In genomic region chr17:86957239-86957638, GRCm38 (mm10) we compare ENCODE assay signal across 34 mouse cellular contexts. TPM values are rescaled to one million over a fixed set of nuclear protein-coding genes. Genes with fewer than 3 reads are reported as not detected.
A peak's percentile ranks its signal among the peaks of the same experiment; 100 is the strongest.
DNase-seq lines count a peak whose midpoint lies in the region; ATAC-seq and TF ChIP-seq lines count a peak whose summit lies in the region.
"Had no signal": no experiment of that assay in that cellular context is flagged by ENCODE, and none has a peak within 500 bp of the region (broad histone marks: within the 10 kb centered on the region; RNA-seq: fewer than 3 reads in every experiment).

No protein-coding gene starts in this region.

- whole genome bisulfite sequencing in heart, embryonic 11.5 days (ENCODE audit: insufficient replicate concordance), result 75% methylated on average over 5 of the region's 5 CpGs
- WGBS in heart, embryonic 14.5 days, result 78% methylated on average over 5 of the region's 5 CpGs
- WGBS in heart, adult 2 months, result 81% methylated on average over 5 of the region's 5 CpGs

- TF ChIP-seq POLR2A in heart, adult 2 months (IDR thresholded peaks at IDR 0.05; ENCODE audit: insufficient read depth, low read depth, low read length), result no peak

- no peaks in the 10 kb centered on the region for H3K9me3 ChIP-seq in heart, embryonic 11.5 days (replicated peaks; ENCODE audit: control insufficient read depth, low read length)
- peaks cover 4% of the 10 kb centered on the region; the same call in 1 of the 2 replicates for H3K9me3 ChIP-seq in heart, embryonic 14.5 days (ENCODE audit: control insufficient read depth, low read length)
- H3K9me3 ChIP-seq: embryonic facial prominence, embryonic 10.5 days; embryonic facial prominence, embryonic 13.5 days; forebrain, embryonic 12.5 days; forebrain, embryonic 15.5 days; hindbrain, embryonic 13.5 days; intestine, embryonic 15.5 days; kidney, embryonic 15.5 days had no signal

- no peaks in the 10 kb centered on the region for H3K27me3 ChIP-seq in heart, embryonic 11.5 days (ENCODE audit: control insufficient read depth, insufficient read depth, low read length)
- H3K27me3 ChIP-seq in heart, embryonic 14.5 days (ENCODE audit: control insufficient read depth, insufficient read depth, low read length), result no peaks in the 10 kb centered on the region
- no peaks in the 10 kb centered on the region for H3K27me3 ChIP-seq in heart, adult 2 months (ENCODE audit: control insufficient read depth, insufficient read depth, low read length)
- H3K27me3 ChIP-seq: embryonic facial prominence, embryonic 13.5 days; forebrain, embryonic 12.5 days; forebrain, embryonic 15.5 days; hindbrain, embryonic 13.5 days; intestine, embryonic 15.5 days; kidney, embryonic 15.5 days had no signal

- no peak for ATAC-seq in heart, embryonic 11.5 days (replicated peaks; ENCODE audit: insufficient number of reproducible peaks, low FRiP score, low TSS enrichment)
- ATAC-seq in heart, embryonic 14.5 days (ENCODE audit: insufficient number of reproducible peaks, insufficient read depth, low FRiP score, low read depth), result no peak
- ATAC-seq: forebrain, embryonic 15.5 days; hindbrain, embryonic 16.5 days; intestine, embryonic 15.5 days had no signal

- H3K27ac ChIP-seq in heart, embryonic 11.5 days (ENCODE audit: low read depth, low read length), result peak overlapping the region; percentile 55; the same call in 1 of the 2 replicates
- peak overlapping the region; percentile 55 to 81 for H3K27ac ChIP-seq in heart, embryonic 14.5 days (replicated peaks in 1 of 2; ENCODE audit: control insufficient read depth in 1 of 2, insufficient read depth in 1 of 2, low read depth in 2 of 2, low read length in 2 of 2)
- no peak overlapping the region; the same call in 1 of the 2 replicates for H3K27ac ChIP-seq in heart, adult 2 months
- H3K27ac ChIP-seq: embryonic facial prominence, embryonic 10.5 days; embryonic facial prominence, embryonic 13.5 days; forebrain, embryonic 12.5 days; forebrain, embryonic 15.5 days; hindbrain, embryonic 13.5 days; intestine, embryonic 15.5 days; kidney, embryonic 15.5 days had no signal

- intact Hi-C loops in heart, adult 2 months (cut with DNase I), result no loop called here

- H3K4me1 ChIP-seq in heart, embryonic 11.5 days (ENCODE audit: control insufficient read depth, insufficient read depth, low read length), result peaks cover 40% of the 10 kb centered on the region
- peaks cover 28 to 32% of the 10 kb centered on the region in 2 experiments for H3K4me1 ChIP-seq in heart, embryonic 14.5 days (ENCODE audit: control insufficient read depth in 2 of 2, insufficient read depth in 2 of 2, low read length in 2 of 2)
- H3K4me1 ChIP-seq in heart, adult 2 months (ENCODE audit: control insufficient read depth, insufficient read depth, low read length), result peaks cover 2% of the 10 kb centered on the region

- no peak overlapping the region for H3K9ac ChIP-seq in heart, embryonic 11.5 days (ENCODE audit: low read depth, low read length)
- no peak overlapping the region for H3K9ac ChIP-seq in heart, embryonic 14.5 days (ENCODE audit: low read length)
- H3K9ac ChIP-seq in heart, adult 2 months (ENCODE audit: low read depth, low read length), result no peak overlapping the region
- H3K9ac ChIP-seq: embryonic facial prominence, embryonic 13.5 days; forebrain, embryonic 12.5 days; forebrain, embryonic 15.5 days; hindbrain, embryonic 13.5 days; intestine, embryonic 15.5 days; kidney, embryonic 15.5 days had no signal

- no peak for TF ChIP-seq CTCF in heart, adult 2 months (IDR thresholded peaks at IDR 0.05)

- H3K36me3 ChIP-seq in heart, embryonic 11.5 days (ENCODE audit: control insufficient read depth, insufficient read depth, low read length), result no peaks in the 10 kb centered on the region
- H3K36me3 ChIP-seq in heart, embryonic 14.5 days (ENCODE audit: control insufficient read depth, insufficient read depth, low read length), result no peaks in the 10 kb centered on the region
- H3K36me3 ChIP-seq in heart, adult 2 months (ENCODE audit: control insufficient read depth, insufficient read depth, low read length), result no peaks in the 10 kb centered on the region
- H3K36me3 ChIP-seq: embryonic facial prominence, embryonic 10.5 days; embryonic facial prominence, embryonic 13.5 days; forebrain, embryonic 12.5 days; forebrain, embryonic 15.5 days; hindbrain, embryonic 13.5 days; intestine, embryonic 15.5 days; kidney, embryonic 15.5 days had no signal

- H3K4me2 ChIP-seq in heart, embryonic 11.5 days, result no peak overlapping the region
- peak overlapping the region; percentile 37 for H3K4me2 ChIP-seq in heart, embryonic 14.5 days (ENCODE audit: low read length)
- H3K4me2 ChIP-seq: embryonic facial prominence, embryonic 13.5 days; forebrain, embryonic 12.5 days; forebrain, embryonic 15.5 days; hindbrain, embryonic 13.5 days; intestine, embryonic 15.5 days; kidney, embryonic 15.5 days had no signal

- no peak for DNase-seq in heart, adult 11 months
- no peak for DNase-seq in heart, adult 2 months
- DNase-seq in A20 (ENCODE audit: low read depth, low spot score), result peak; percentile 75
- no peak for DNase-seq in layer of hippocampus, postnatal 10 days (ENCODE audit: low spot score in 2 of 2)
- DNase-seq: adrenal gland, adult 8-10 months; adrenal gland, postnatal 25 days; cerebellum, adult 11-12 months; cerebellum, adult 8-10 months; cerebellum, postnatal 10 days; cerebellum, postnatal 36 days; embryo, embryonic 11 days; gastrocnemius, postnatal 25 days; kidney, adult 11 months; kidney, adult 8-10 months had no signal

- H3K4me3 ChIP-seq in heart, embryonic 11.5 days (ENCODE audit: low read depth, low read length), result no peak overlapping the region
- no peak overlapping the region for H3K4me3 ChIP-seq in heart, embryonic 14.5 days (ENCODE audit: control insufficient read depth in 1 of 2, insufficient read depth in 1 of 2, low read depth in 1 of 2, low read length in 2 of 2)
- no peak overlapping the region for H3K4me3 ChIP-seq in heart, adult 2 months
- H3K4me3 ChIP-seq: embryonic facial prominence, embryonic 10.5 days; embryonic facial prominence, embryonic 13.5 days; erythroblast, embryonic 14.5 days; forebrain, embryonic 12.5 days; forebrain, embryonic 15.5 days; hindbrain, embryonic 13.5 days; intestine, embryonic 15.5 days; kidney, embryonic 15.5 days had no signal

- TF ChIP-seq EP300 in heart, adult 2 months (IDR thresholded peaks at IDR 0.05; ENCODE audit: insufficient read depth, low read depth, low read length), result no peak

- no peaks in the 10 kb centered on the region for H3K79me2 ChIP-seq in heart, adult 2 months (replicated peaks; ENCODE audit: control insufficient read depth, insufficient read depth, low read length)

RNA-seq across cellular contexts. Expression of gene Rhoq, which starts 5.6 kb away (rescaled TPM):
- 21.9 and 24.7 TPM in 2 replicates for polyA plus RNA-seq in heart, embryonic 11.5 days (2014; fragmentation: Nextera tagmentation; extraction: Ambion mirVana)
- 28.0 and 33.5 TPM in 2 replicates for polyA plus RNA-seq in heart, embryonic 14.5 days (2014; fragmentation: Nextera tagmentation; extraction: Ambion mirVana)
- total RNA-seq in heart, adult 2 months (2021), result 100 to 1,000 TPM; 119 to 138 TPM
- 70.7 and 118 TPM in 2 replicates for polyA plus RNA-seq in heart, adult 2 months (2012; rRNA removed)
- total RNA-seq in layer of hippocampus, postnatal 10 days (2021), result 10 to 100 TPM; 38.6 to 39.4 TPM

RNA-seq across cellular contexts. Expression of gene Atp6v1e2, which starts 9.5 kb away (rescaled TPM):
- polyA plus RNA-seq in heart, embryonic 11.5 days (2014; fragmentation: Nextera tagmentation; extraction: Ambion mirVana), result not detected in 2 replicates
- polyA plus RNA-seq in heart, embryonic 14.5 days (2014; fragmentation: Nextera tagmentation; extraction: Ambion mirVana), result not detected in 2 replicates
- total RNA-seq in heart, adult 2 months (2021), result not detected
- polyA plus RNA-seq in heart, adult 2 months (2012; rRNA removed), result not detected in 2 replicates
- under 1 TPM in 1 of 2 experiments, not detected in 1; 0.37 TPM for total RNA-seq in layer of hippocampus, postnatal 10 days (2021)
- total RNA-seq: adrenal gland, adult 8-10 months; adrenal gland, postnatal 25 days; ES-E14; gastrocnemius, adult 8-10 months; gastrocnemius, postnatal 25 days; hematopoietic stem cell, adult 5-6 weeks had no signal
- polyA plus RNA-seq: activated CD4-positive, CD25-positive, alpha-beta regulatory T cell, adult 4 months; brain, embryonic 14.5 days; C2C12; CD4-positive, CD25-positive, alpha-beta regulatory T cell, adult 4 months; cortical plate, adult 2 months; embryonic facial prominence, embryonic 10.5 days; embryonic facial prominence, embryonic 13.5 days; erythroblast, embryonic 14.5 days; forebrain, embryonic 12.5 days; forebrain, embryonic 15.5 days; heart, postnatal 0 days; hindbrain, embryonic 13.5 days; intestine, embryonic 15.5 days; kidney, embryonic 15.5 days had no signal

RNA-seq across cellular contexts. Expression of gene Tmem247, which starts 40.1 kb away (rescaled TPM):
- polyA plus RNA-seq in heart, embryonic 11.5 days (2014; fragmentation: Nextera tagmentation; extraction: Ambion mirVana), result not detected in 2 replicates
- not detected in 2 replicates for polyA plus RNA-seq in heart, embryonic 14.5 days (2014; fragmentation: Nextera tagmentation; extraction: Ambion mirVana)
- not detected for total RNA-seq in heart, adult 2 months (2021)
- polyA plus RNA-seq in heart, adult 2 months (2012; rRNA removed), result 0.26 TPM in 1 of 2 replicates, not detected in the other
- total RNA-seq in layer of hippocampus, postnatal 10 days (2021), result not detected
- total RNA-seq: adrenal gland, adult 8-10 months; adrenal gland, postnatal 25 days; ES-E14; gastrocnemius, adult 8-10 months; gastrocnemius, postnatal 25 days; hematopoietic stem cell, adult 5-6 weeks had no signal
- polyA plus RNA-seq: activated CD4-positive, CD25-positive, alpha-beta regulatory T cell, adult 4 months; brain, embryonic 14.5 days; C2C12; CD4-positive, CD25-positive, alpha-beta regulatory T cell, adult 4 months; cortical plate, adult 2 months; embryonic facial prominence, embryonic 10.5 days; embryonic facial prominence, embryonic 13.5 days; erythroblast, embryonic 14.5 days; forebrain, embryonic 12.5 days; forebrain, embryonic 15.5 days; heart, postnatal 0 days; hindbrain, embryonic 13.5 days; hindbrain, embryonic 16.5 days; intestine, embryonic 15.5 days; kidney, embryonic 15.5 days had no signal
